Mouse (Mus musculus) forebrain, embryonic 16.5 days (tissue): ENCODE data around the gene Gm9857. TPM values are rescaled to one million over a fixed set of nuclear protein-coding genes. Genes with fewer than 3 reads are reported as not detected.

Experiments
- ATAC-seq: fragments of 200-750 bp; cut with Nextera tagmentation; 2 replicates; pipeline ENCODE4 v1.8.0; 2017; ENCODE audit warnings: mild to moderate bottlenecking, moderate library complexity
- H3K27ac ChIP-seq: fragments of 300-500 bp; sonication (generic); 2 replicates; pipeline ENCODE4 v1.5.1; 2014; ENCODE audit warnings: low read length, control low read depth
- H3K27me3 ChIP-seq: fragments of 300-500 bp; sonication (generic); replicated peaks from 2 replicates; pipeline ENCODE4 v1.6.1; 2014; ENCODE audit warnings: low read length; ENCODE audit not compliant: control insufficient read depth, insufficient read depth
- H3K36me3 ChIP-seq: fragments of 300-500 bp; sonication (generic); 2 replicates; pipeline ENCODE4 v1.6.1; 2014; ENCODE audit not compliant: control insufficient read depth, insufficient read depth
- H3K4me1 ChIP-seq: fragments of 300-500 bp; sonication (generic); replicated peaks from 2 replicates; pipeline ENCODE4 v1.6.1; 2014; ENCODE audit warnings: low read length; ENCODE audit not compliant: control insufficient read depth, insufficient read depth
- H3K4me2 ChIP-seq: fragments of 300-500 bp; sonication (generic); 2 replicates; pipeline ENCODE4 v1.6.1; 2014; ENCODE audit warnings: mild to moderate bottlenecking, low read length, control low read depth
- H3K4me3 ChIP-seq: fragments of 300-500 bp; sonication (generic); replicated peaks from 2 replicates; pipeline ENCODE4 v1.5.1; 2014; ENCODE audit warnings: mild to moderate bottlenecking, low read length, control low read depth
- H3K9ac ChIP-seq: fragments of 300-500 bp; sonication (generic); replicated peaks from 2 replicates; pipeline ENCODE4 v1.6.1; 2014; ENCODE audit warnings: low read depth, low read length, control low read depth
- H3K9me3 ChIP-seq: fragments of 300-500 bp; sonication (generic); 2 replicates; pipeline ENCODE4 v1.6.1; 2016; ENCODE audit warnings: low read length; ENCODE audit not compliant: control insufficient read depth
- WGBS: fragments of 180-500 bp; shearing (Covaris S2); extraction: QIAGEN DNeasy Blood & Tissue Kit; methylation state at CpG from one replicate; pipeline ENCODE4 v1.1.7; 2014; 5-methylcytosine and 5-hydroxymethylcytosine counted together
- polyA plus RNA-seq: library from polyadenylated mRNA; unstranded; fragments of >200 nt; fragmentation: Nextera tagmentation; extraction: Ambion mirVana; gene quantifications from 2 replicates; pipeline ENCODE4 v1.2.1, GENCODE M21; 2015

Gm9857 gene
- polyA plus RNA-seq, 1 experiment from 2014 or later: 0.71 TPM

- WGBS: 66% methylated on average over 4 of the region's 4 CpGs
- Histone ChIP-seq H3K4me2 (no peak overlapping the region), H3K27ac (no peak overlapping the region), H3K4me1 (no peaks in the 10 kb centered on the region), H3K27me3 (no peaks in the 10 kb centered on the region), H3K9ac (no peak overlapping the region), H3K4me3 (no peak overlapping the region), H3K9me3 (no peaks in the 10 kb centered on the region), H3K36me3 (no peaks in the 10 kb centered on the region)
- ATAC-seq: no peak
Observed at GRCm38 (mm10) chr3:108892914-108893313, 47.3 kb downstream of the Gm9857 start.

GRCm38 (mm10) chr3:108892080-108892479, 48.2 kb downstream of the Gm9857 start:
- Histone ChIP-seq H3K4me3 (no peak overlapping the region), H3K9me3 (no peaks in the 10 kb centered on the region), H3K27me3 (no peaks in the 10 kb centered on the region), H3K27ac (no peak overlapping the region), H3K9ac (no peak overlapping the region), H3K4me2 (no peak overlapping the region), H3K4me1 (no peaks in the 10 kb centered on the region), H3K36me3 (no peaks in the 10 kb centered on the region)
- ATAC-seq: no peak
- 77% methylated on average over 1 of the region's 1 CpGs for WGBS

Other genes with a start within 250 kb of the Gm9857 start
- gene Gpsm2, start 218.1 kb downstream of the Gm9857 start, polyA plus RNA-seq: 33.7 and 36.7 TPM in 2 replicates
- not detected in 2 replicates for gene Aknad1, start 200.8 kb downstream of the Gm9857 start, polyA plus RNA-seq
- 12.8 and 14.5 TPM in 2 replicates for gene Stxbp3, start 99.9 kb downstream of the Gm9857 start, polyA plus RNA-seq
- not detected in 2 replicates for gene Fndc7, start 50.4 kb downstream of the Gm9857 start, polyA plus RNA-seq
- gene Prpf38b, start 28.7 kb downstream of the Gm9857 start, polyA plus RNA-seq: 59.0 and 66.5 TPM in 2 replicates
- gene Henmt1, start 572 bp downstream of the Gm9857 start, polyA plus RNA-seq: 1.2 and 1.7 TPM in 2 replicates
- gene Fam102b, start 87.2 kb upstream of the Gm9857 start, polyA plus RNA-seq: 10.0 and 10.4 TPM in 2 replicates
- not detected in 2 replicates for gene Slc25a54, start 140.0 kb upstream of the Gm9857 start, polyA plus RNA-seq
- 4.3 and 6.1 TPM in 2 replicates for gene Slc25a24, start 182.7 kb upstream of the Gm9857 start, polyA plus RNA-seq